Mouse (Mus musculus) yolk sac, embryonic 10.5 days (tissue): ENCODE results near the gene Slirp.

Source experiments
- DNase-seq: peaks from one replicate; pipeline ENCODE4 v3.0.0-alpha.2; 2017; ENCODE audit warnings: low spot score

Slirp gene

GRCm38 (mm10) chr12:87443700-87444122, at the start of gene Slirp, which contains the start of gene Alkbh1:
TSS of gene Slirp (plus strand) at chr12:87443896.
TSS of gene Alkbh1 (minus strand) at chr12:87444017.
- peak; percentile 90 for DNase-seq

- no peak for DNase-seq
Measured at GRCm38 (mm10) chr12:87394316-87394715, 49.4 kb upstream of the Slirp start.

- peak; percentile 82 for DNase-seq
Measured at GRCm38 (mm10) chr12:87397126-87397525, 46.6 kb upstream of the Slirp start.

- peak; percentile 49 for DNase-seq
Measured at GRCm38 (mm10) chr12:87397811-87398417, 45.8 kb upstream of the Slirp start.

- peak; percentile 58 for DNase-seq
Measured at GRCm38 (mm10) chr12:87399119-87399819, 44.4 kb upstream of the Slirp start.

GRCm38 (mm10) chr12:87401883-87402282, 41.8 kb upstream of the Slirp start:
- no peak for DNase-seq

- no peak for DNase-seq
Measured at GRCm38 (mm10) chr12:87405165-87405564, 38.5 kb upstream of the Slirp start.

GRCm38 (mm10) chr12:87405721-87406120, 38.0 kb upstream of the Slirp start:
- DNase-seq = no peak

- DNase-seq = peak; percentile 82
Measured at GRCm38 (mm10) chr12:87407869-87408605, 35.7 kb upstream of the Slirp start.

GRCm38 (mm10) chr12:87409123-87409522, 34.6 kb upstream of the Slirp start:
- DNase-seq = no peak

GRCm38 (mm10) chr12:87410999-87411398, 32.7 kb upstream of the Slirp start:
- DNase-seq = no peak

GRCm38 (mm10) chr12:87413179-87413790, 30.4 kb upstream of the Slirp start:
- DNase-seq = no peak

GRCm38 (mm10) chr12:87415358-87415757, 28.3 kb upstream of the Slirp start:
- DNase-seq = no peak

GRCm38 (mm10) chr12:87416690-87417089, 27.0 kb upstream of the Slirp start:
- DNase-seq = no peak

GRCm38 (mm10) chr12:87418921-87419320, 24.8 kb upstream of the Slirp start:
- no peak for DNase-seq

GRCm38 (mm10) chr12:87419974-87420485, 23.7 kb upstream of the Slirp start:
- DNase-seq = no peak

- no peak for DNase-seq
Measured at GRCm38 (mm10) chr12:87421708-87422507, 21.8 kb upstream of the Slirp start.

GRCm38 (mm10) chr12:87423700-87424099, 20.0 kb upstream of the Slirp start:
- no peak for DNase-seq

GRCm38 (mm10) chr12:87424516-87424915, 19.2 kb upstream of the Slirp start:
- no peak for DNase-seq

- no peak for DNase-seq
Measured at GRCm38 (mm10) chr12:87426354-87427031, 17.2 kb upstream of the Slirp start.

GRCm38 (mm10) chr12:87428295-87428694, 15.4 kb upstream of the Slirp start:
- DNase-seq = no peak
